Mouse (Mus musculus): ENCODE measurements around the gene Rpl29.

Rpl29 gene

GRCm38 (mm10) chr9:106454888-106455681, 25.8 kb downstream of the Rpl29 start:
- no peak for DNase-seq (ENCODE audit: low spot score)

- DNase-seq (ENCODE audit: low spot score): no peak
Measured at GRCm38 (mm10) chr9:106456325-106457162, 27.3 kb downstream of the Rpl29 start.

GRCm38 (mm10) chr9:106457163-106457559, 27.9 kb downstream of the Rpl29 start:
- no peak for DNase-seq (ENCODE audit: low spot score)

- DNase-seq (ENCODE audit: low spot score): no peak
Measured at GRCm38 (mm10) chr9:106457920-106458319, 28.7 kb downstream of the Rpl29 start.

GRCm38 (mm10) chr9:106459946-106460345, 30.7 kb downstream of the Rpl29 start:
- DNase-seq (ENCODE audit: low spot score): no peak

- DNase-seq (ENCODE audit: low spot score): no peak
Measured at GRCm38 (mm10) chr9:106460401-106461025, 31.3 kb downstream of the Rpl29 start.

GRCm38 (mm10) chr9:106461026-106461415, 31.8 kb downstream of the Rpl29 start:
- no peak for DNase-seq (ENCODE audit: low spot score)

GRCm38 (mm10) chr9:106461641-106462429, 32.6 kb downstream of the Rpl29 start:
- DNase-seq (ENCODE audit: low spot score): no peak

GRCm38 (mm10) chr9:106462430-106462800, 33.2 kb downstream of the Rpl29 start:
- DNase-seq (ENCODE audit: low spot score): no peak

- DNase-seq (ENCODE audit: low spot score): no peak
Measured at GRCm38 (mm10) chr9:106463122-106464063, 34.1 kb downstream of the Rpl29 start.

GRCm38 (mm10) chr9:106464751-106465541, 35.7 kb downstream of the Rpl29 start:
- no peak for DNase-seq (ENCODE audit: low spot score)

GRCm38 (mm10) chr9:106465571-106466200, 36.4 kb downstream of the Rpl29 start, which contains the start of gene Gpr62:
TSS of gene Gpr62 (minus strand) at chr9:106465938.
- DNase-seq (ENCODE audit: low spot score): no peak

GRCm38 (mm10) chr9:106466721-106467120, 37.5 kb downstream of the Rpl29 start:
- no peak for DNase-seq (ENCODE audit: low spot score)

- no peak for DNase-seq (ENCODE audit: low spot score)
Measured at GRCm38 (mm10) chr9:106467746-106468145, 38.5 kb downstream of the Rpl29 start.

- DNase-seq (ENCODE audit: low spot score): no peak
Measured at GRCm38 (mm10) chr9:106469317-106469716, 40.1 kb downstream of the Rpl29 start.

GRCm38 (mm10) chr9:106469776-106470175, 40.5 kb downstream of the Rpl29 start:
- DNase-seq (ENCODE audit: low spot score): no peak

GRCm38 (mm10) chr9:106470991-106471750, 41.9 kb downstream of the Rpl29 start:
- DNase-seq (ENCODE audit: low spot score): no peak

- no peak for DNase-seq (ENCODE audit: low spot score)
Measured at GRCm38 (mm10) chr9:106471892-106472291, 42.6 kb downstream of the Rpl29 start.

- no peak for DNase-seq (ENCODE audit: low spot score)
Measured at GRCm38 (mm10) chr9:106472321-106472720, 43.1 kb downstream of the Rpl29 start.
